Mouse (Mus musculus) midbrain, embryonic 14.5 days (tissue): Measurements from ENCODE around the gene Cilp. TPM values are rescaled to one million over a fixed set of nuclear protein-coding genes. Genes with fewer than 3 reads are reported as not detected.
"Not testable (repeated sequence)": the region's sequence is repeated elsewhere in the genome, so short reads cannot be mapped to it uniquely, and the experiment has no call there.

Experiments used
- ATAC-seq: fragments of 200-750 bp; cut with Nextera tagmentation; 2 replicates; pipeline ENCODE4 v1.8.0; 2017; ENCODE audit warnings: moderate number of reproducible peaks, moderate library complexity; ENCODE audit not compliant: low FRiP score, low TSS enrichment
- DNase-seq: peaks from one replicate; pipeline ENCODE4 v3.0.0-alpha.2; 2015
- H3K27ac ChIP-seq: fragments of 300-500 bp; sonication (generic); replicated peaks from 2 replicates; pipeline ENCODE4 v1.5.1; 2014; ENCODE audit warnings: mild to moderate bottlenecking, low read depth, low read length, moderate library complexity
- H3K27me3 ChIP-seq: fragments of 300-500 bp; sonication (generic); 2 replicates; pipeline ENCODE4 v1.6.1; 2014; ENCODE audit warnings: low read length, control low read depth, mixed read lengths; ENCODE audit not compliant: control insufficient read depth, insufficient read depth
- H3K36me3 ChIP-seq: fragments of 300-500 bp; sonication (generic); 2 replicates; pipeline ENCODE4 v1.6.1; 2014; ENCODE audit warnings: low read length, control low read depth; ENCODE audit not compliant: control insufficient read depth, insufficient read depth
- H3K4me1 ChIP-seq: fragments of 300-500 bp; sonication (generic); 2 replicates; pipeline ENCODE4 v1.6.1; 2014; ENCODE audit warnings: mild to moderate bottlenecking, antibody characterized with exemption, low read length, control low read depth; ENCODE audit not compliant: control insufficient read depth, insufficient read depth
- H3K4me2 ChIP-seq: fragments of 300-500 bp; sonication (generic); 2 replicates; pipeline ENCODE4 v1.6.1; 2014; ENCODE audit warnings: mild to moderate bottlenecking, low read length, moderate library complexity
- H3K4me3 ChIP-seq: fragments of 300-500 bp; sonication (generic); replicated peaks from 2 replicates; pipeline ENCODE4 v1.5.1; 2014; ENCODE audit warnings: low read depth, low read length
- H3K9ac ChIP-seq: fragments of 300-500 bp; sonication (generic); replicated peaks from 2 replicates; pipeline ENCODE4 v1.6.1; 2014; ENCODE audit warnings: mild to moderate bottlenecking, low read length, moderate library complexity
- H3K9me3 ChIP-seq: fragments of 300-500 bp; sonication (generic); 2 replicates; pipeline ENCODE4 v1.6.1; 2016; ENCODE audit warnings: low read length, control low read depth, mixed read lengths; ENCODE audit not compliant: control insufficient read depth
- WGBS: fragments of 180-500 bp; shearing (Covaris S2); extraction: QIAGEN DNeasy Blood & Tissue Kit; methylation state at CpG from one replicate; pipeline ENCODE4 v1.1.7; 2014; 5-methylcytosine and 5-hydroxymethylcytosine counted together
- polyA plus RNA-seq: library from polyadenylated mRNA; unstranded; fragments of >200 nt; fragmentation: Nextera tagmentation; extraction: Ambion mirVana; gene quantifications from 2 replicates; pipeline ENCODE4 v1.2.1, GENCODE M21; 2014

Cilp gene
- 0.17 and 0.24 TPM in 2 replicates for polyA plus RNA-seq

DNA sequence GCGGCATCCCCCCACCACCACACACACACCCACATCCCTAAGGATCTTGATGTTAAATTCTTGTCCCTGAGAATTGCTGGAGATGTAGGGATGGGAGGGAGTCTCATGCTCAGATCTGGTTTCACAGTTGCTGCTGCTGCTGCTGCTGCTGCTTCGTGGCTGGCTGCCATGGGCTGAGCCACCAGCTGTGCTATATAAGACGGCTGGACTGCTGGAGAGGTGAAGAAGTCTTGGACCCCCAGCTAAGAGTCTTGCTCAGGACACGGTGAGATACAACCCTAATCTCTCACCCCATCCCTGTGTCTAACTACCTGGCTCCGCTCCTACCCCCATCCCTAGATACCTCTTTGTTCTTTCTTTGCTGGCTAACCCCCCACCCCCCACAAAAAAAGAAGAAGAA lies at the start of gene Cilp:
Gene Cilp (plus strand): TSS at position 222 of the 400 bp plus-strand sequence.
- Histone ChIP-seq H3K4me2 (no peak within 1 kb of the TSS), H3K4me1 (peaks cover 10% of the 10 kb centered on the region; the same call in 1 of the 2 replicates), H3K27ac (no peak within 1 kb of the TSS), H3K9ac (no peak within 1 kb of the TSS), H3K4me3 (no peak within 1 kb of the TSS), H3K27me3 (no peaks in the 10 kb centered on the region), H3K9me3 (no peaks in the 10 kb centered on the region), H3K36me3 (no peaks in the 10 kb centered on the region)
- 52% methylated on average over 5 of the region's 5 CpGs for WGBS
- DNase-seq, result peak; percentile 19
- no peak for ATAC-seq

- ATAC-seq, result peak; percentile 4
- peaks cover 10% of the 10 kb centered on the region; the same call in 1 of the 2 replicates for H3K4me1 ChIP-seq
- H3K36me3 ChIP-seq, result no peaks in the 10 kb centered on the region
- peak overlapping the region; percentile 87 for H3K9ac ChIP-seq
- H3K9me3 ChIP-seq, result no peaks in the 10 kb centered on the region
- H3K4me3 ChIP-seq, result peak overlapping the region; percentile 66
- DNase-seq, result peak; percentile 55
- H3K27ac ChIP-seq, result peak overlapping the region; percentile 88
- peak overlapping the region; percentile 92 for H3K4me2 ChIP-seq
- H3K27me3 ChIP-seq, result no peaks in the 10 kb centered on the region
- WGBS, result 11% methylated on average over 31 of the region's 31 CpGs
Observed at GRCm38 (mm10) chr9:65215494-65216126, 49.4 kb upstream of the Cilp start.

GRCm38 (mm10) chr9:65216972-65217371 lies 48.0 kb upstream of the Cilp start:
- Histone ChIP-seq H3K36me3 (no peaks in the 10 kb centered on the region), H3K27ac (no peak overlapping the region), H3K27me3 (no peaks in the 10 kb centered on the region), H3K4me1 (peaks cover 10% of the 10 kb centered on the region; the same call in 1 of the 2 replicates), H3K9me3 (no peaks in the 10 kb centered on the region), H3K9ac (no peak overlapping the region), H3K4me3 (no peak overlapping the region), H3K4me2 (no peak overlapping the region)
- DNase-seq (no peak), ATAC-seq (no peak)
- 80% methylated on average over 8 of the region's 8 CpGs for WGBS

- no peaks in the 10 kb centered on the region for H3K36me3 ChIP-seq
- H3K27me3 ChIP-seq, result no peaks in the 10 kb centered on the region
- H3K9ac ChIP-seq, result no peak overlapping the region
- H3K9me3 ChIP-seq, result no peaks in the 10 kb centered on the region
- peaks cover 10% of the 10 kb centered on the region; the same call in 1 of the 2 replicates for H3K4me1 ChIP-seq
- WGBS, result 69% methylated on average over 6 of the region's 6 CpGs
- no peak overlapping the region for H3K4me2 ChIP-seq
- no peak overlapping the region for H3K4me3 ChIP-seq
- no peak for DNase-seq
- ATAC-seq, result no peak
- no peak overlapping the region for H3K27ac ChIP-seq
Observed at GRCm38 (mm10) chr9:65217661-65218060, 47.3 kb upstream of the Cilp start.

- Histone ChIP-seq H3K9ac (no peak overlapping the region), H3K4me1 (peaks cover 10% of the 10 kb centered on the region; the same call in 1 of the 2 replicates), H3K4me3 (no peak overlapping the region), H3K36me3 (no peaks in the 10 kb centered on the region), H3K4me2 (no peak overlapping the region), H3K9me3 (no peaks in the 10 kb centered on the region), H3K27ac (no peak overlapping the region), H3K27me3 (no peaks in the 10 kb centered on the region)
- DNase-seq, result no peak
- 70% methylated on average over 1 of the region's 1 CpGs for WGBS
- no peak for ATAC-seq
Observed at GRCm38 (mm10) chr9:65218916-65219315, 46.1 kb upstream of the Cilp start.

- not testable (repeated sequence) for H3K4me1 ChIP-seq, H3K9me3 ChIP-seq, H3K9ac ChIP-seq, DNase-seq, ATAC-seq, H3K4me3 ChIP-seq, H3K36me3 ChIP-seq, H3K27ac ChIP-seq, H3K4me2 ChIP-seq, H3K27me3 ChIP-seq
- WGBS, result 43% methylated on average over 3 of the region's 3 CpGs
Observed at GRCm38 (mm10) chr9:65220398-65220797, 44.6 kb upstream of the Cilp start.

DNA sequence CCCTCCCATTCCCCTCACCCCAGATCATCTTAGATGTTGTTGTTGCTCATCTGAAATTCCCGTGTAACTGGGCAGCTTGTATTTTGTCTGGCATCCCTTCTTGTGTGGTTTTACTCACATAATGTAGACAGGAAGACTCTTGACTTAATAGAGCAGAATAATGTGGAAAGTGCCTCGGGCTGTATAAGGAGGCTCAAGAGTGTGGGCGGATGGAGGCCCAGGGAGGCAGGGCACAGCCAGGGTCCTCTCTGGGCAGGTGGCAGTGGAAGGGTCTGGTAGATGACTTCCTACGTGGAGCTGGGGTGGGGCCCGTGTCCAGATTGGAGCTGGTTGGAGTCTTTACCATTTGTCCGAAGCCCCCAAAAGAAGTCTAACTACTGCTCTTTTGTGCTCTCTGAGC lies 41.1 kb upstream of the Cilp start:
- H3K4me1 ChIP-seq, result no peaks in the 10 kb centered on the region
- no peak overlapping the region for H3K4me3 ChIP-seq
- no peak overlapping the region for H3K27ac ChIP-seq
- H3K36me3 ChIP-seq, result no peaks in the 10 kb centered on the region
- H3K9ac ChIP-seq, result no peak overlapping the region
- 89% methylated on average over 6 of the region's 6 CpGs for WGBS
- no peaks in the 10 kb centered on the region for H3K27me3 ChIP-seq
- no peak overlapping the region for H3K4me2 ChIP-seq
- DNase-seq, result no peak
- no peak for ATAC-seq
- no peaks in the 10 kb centered on the region for H3K9me3 ChIP-seq

DNA sequence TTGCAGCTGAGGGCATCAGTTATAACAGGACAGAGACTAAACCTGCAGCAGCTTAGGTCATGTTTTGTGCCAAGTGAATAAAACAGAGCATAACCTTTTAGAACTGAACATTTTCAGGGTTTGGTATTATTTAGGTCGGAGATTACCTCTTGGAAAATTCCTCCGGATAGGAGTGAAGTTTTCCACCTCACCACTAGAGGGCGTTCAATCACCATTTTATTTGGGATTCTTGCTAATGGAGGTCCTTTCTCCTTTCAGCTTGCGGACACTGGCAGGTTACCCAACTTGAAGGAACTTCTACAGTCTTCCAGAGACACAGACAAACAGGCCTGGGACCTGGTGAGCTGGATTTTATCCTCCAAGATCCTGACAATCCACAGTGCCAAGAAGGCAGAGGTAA lies 39.2 kb upstream of the Cilp start:
- ATAC-seq (no peak), DNase-seq (peak; percentile 61)
- Histone ChIP-seq H3K9ac (no peak overlapping the region), H3K4me3 (no peak overlapping the region), H3K4me1 (0 out of 2 replicates have a peak, but pooled peaks cover 2% of the 10 kb centered on the region), H3K9me3 (no peaks in the 10 kb centered on the region), H3K27ac (no peak overlapping the region), H3K4me2 (no peak overlapping the region), H3K27me3 (no peaks in the 10 kb centered on the region), H3K36me3 (0 out of 2 replicates have a peak, but pooled peaks cover 5% of the 10 kb centered on the region)
- 35% methylated on average over 4 of the region's 4 CpGs for WGBS

- Histone ChIP-seq H3K9ac (no peak overlapping the region), H3K4me3 (no peak overlapping the region), H3K4me1 (0 out of 2 replicates have a peak, but pooled peaks cover 6% of the 10 kb centered on the region), H3K36me3 (0 out of 2 replicates have a peak, but pooled peaks cover 7% of the 10 kb centered on the region), H3K4me2 (no peak overlapping the region), H3K9me3 (no peaks in the 10 kb centered on the region), H3K27me3 (no peaks in the 10 kb centered on the region), H3K27ac (no peak overlapping the region)
- 66% methylated on average over 6 of the region's 6 CpGs for WGBS
- ATAC-seq (no peak), DNase-seq (no peak)
Observed at GRCm38 (mm10) chr9:65230250-65230649, 34.7 kb upstream of the Cilp start.
